Mouse (Mus musculus): Measurements from ENCODE around the gene Prrg2. TPM values are rescaled to one million over a fixed set of nuclear protein-coding genes. Genes with fewer than 3 reads are reported as not detected.

Prrg2 gene
- polyA plus RNA-seq, 1 experiment = 19.9 TPM

GRCm38 (mm10) chr7:45079856-45080255 is 17.4 kb upstream of the Prrg2 start:
- Histone ChIP-seq H3K27ac (ENCODE audit: insufficient read depth, low read length) (no peak overlapping the region), H3K4me3 (ENCODE audit: extremely low read depth, insufficient read depth, insufficient read length) (no peak overlapping the region), H3K4me1 (ENCODE audit: control insufficient read depth, insufficient read depth, insufficient read length) (peaks cover 12% of the 10 kb centered on the region; the same call in 1 of the 2 replicates), H3K36me3 (ENCODE audit: control insufficient read depth, insufficient read depth, low read length) (peaks cover 24% of the 10 kb centered on the region), H3K27me3 (ENCODE audit: control insufficient read depth, insufficient read depth, low read length) (no peaks in the 10 kb centered on the region)
- peak; percentile 66 to 88 for DNase-seq (ENCODE audit: low read depth in 1 of 2, low spot score in 2 of 2)
- TF ChIP-seq CTCF (IDR thresholded peaks at IDR 0.05; ENCODE audit: extremely low read depth, insufficient read depth, insufficient read length, insufficient replicate concordance) (peak; percentile 98), POLR2A (IDR thresholded peaks at IDR 0.05; ENCODE audit: low read depth, low read length) (no peak)
- WGBS = 2% methylated on average over 10 of the region's 10 CpGs

- no peaks in the 10 kb centered on the region for H3K27me3 ChIP-seq (ENCODE audit: control insufficient read depth, insufficient read depth, low read length)
- DNase-seq (ENCODE audit: low read depth in 1 of 2, low spot score in 2 of 2) = peak; percentile 48 to 77
- H3K4me3 ChIP-seq (ENCODE audit: extremely low read depth, insufficient read depth, insufficient read length) = no peak overlapping the region
- H3K27ac ChIP-seq (ENCODE audit: insufficient read depth, low read length) = no peak overlapping the region
- 46% methylated on average over 9 of the region's 9 CpGs for WGBS
- peak; percentile 80; the same call in 1 of the 2 replicates for TF ChIP-seq CTCF (IDR thresholded peaks at IDR 0.05; ENCODE audit: extremely low read depth, insufficient read depth, insufficient read length, insufficient replicate concordance)
- TF ChIP-seq POLR2A (IDR thresholded peaks at IDR 0.05; ENCODE audit: low read depth, low read length) = no peak
- peaks cover 27% of the 10 kb centered on the region for H3K36me3 ChIP-seq (ENCODE audit: control insufficient read depth, insufficient read depth, low read length)
- H3K4me1 ChIP-seq (ENCODE audit: control insufficient read depth, insufficient read depth, insufficient read length) = peaks cover 9% of the 10 kb centered on the region; the same call in 1 of the 2 replicates
Measured at GRCm38 (mm10) chr7:45078513-45078912, 16.0 kb upstream of the Prrg2 start.

DNA sequence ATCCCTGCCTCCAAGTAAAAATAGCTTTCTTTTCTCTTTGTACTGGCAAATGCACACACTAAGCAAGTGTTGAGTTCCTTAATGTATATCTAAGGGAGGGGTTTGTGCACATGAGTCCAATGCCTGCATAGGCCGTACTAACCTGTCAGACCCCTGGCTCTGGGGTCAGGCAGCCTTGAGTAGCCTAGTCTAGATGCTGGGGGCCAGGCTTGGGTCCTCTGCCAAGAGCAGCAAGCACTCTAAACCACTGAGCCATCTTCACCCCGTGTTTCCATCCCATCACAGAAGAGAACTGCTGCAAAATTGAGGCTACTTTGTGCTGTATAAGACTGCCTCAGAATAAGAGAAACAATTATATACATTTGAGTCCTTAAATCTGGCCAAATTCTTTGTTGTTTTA is 15.4 kb upstream of the Prrg2 start:
- Histone ChIP-seq H3K36me3 (ENCODE audit: control insufficient read depth, insufficient read depth, low read length) (peaks cover 27% of the 10 kb centered on the region), H3K4me3 (ENCODE audit: extremely low read depth, insufficient read depth, insufficient read length) (no peak overlapping the region), H3K27me3 (ENCODE audit: control insufficient read depth, insufficient read depth, low read length) (no peaks in the 10 kb centered on the region), H3K4me1 (ENCODE audit: control insufficient read depth, insufficient read depth, insufficient read length) (peaks cover 4% of the 10 kb centered on the region; the same call in 1 of the 2 replicates), H3K27ac (ENCODE audit: insufficient read depth, low read length) (no peak overlapping the region)
- 84% methylated on average over 2 of the region's 2 CpGs for WGBS
- TF ChIP-seq CTCF (IDR thresholded peaks at IDR 0.05; ENCODE audit: extremely low read depth, insufficient read depth, insufficient read length, insufficient replicate concordance) = no peak
- no peak for DNase-seq (ENCODE audit: low read depth in 1 of 2, low spot score in 2 of 2)

- H3K4me3 ChIP-seq (ENCODE audit: extremely low read depth, insufficient read depth, insufficient read length) = no peak overlapping the region
- no peak overlapping the region for H3K27ac ChIP-seq (ENCODE audit: insufficient read depth, low read length)
- 0 out of 2 replicates have a peak, but pooled peaks cover 2% of the 10 kb centered on the region for H3K4me1 ChIP-seq (ENCODE audit: control insufficient read depth, insufficient read depth, insufficient read length)
- peaks cover 27% of the 10 kb centered on the region for H3K36me3 ChIP-seq (ENCODE audit: control insufficient read depth, insufficient read depth, low read length)
- 93% methylated on average over 14 of the region's 14 CpGs for WGBS
- no peak for DNase-seq (ENCODE audit: low read depth in 1 of 2, low spot score in 2 of 2)
- TF ChIP-seq CTCF (IDR thresholded peaks at IDR 0.05; ENCODE audit: extremely low read depth, insufficient read depth, insufficient read length, insufficient replicate concordance) = no peak
- no peak for TF ChIP-seq POLR2A (IDR thresholded peaks at IDR 0.05; ENCODE audit: low read depth, low read length)
- H3K27me3 ChIP-seq (ENCODE audit: control insufficient read depth, insufficient read depth, low read length) = no peaks in the 10 kb centered on the region
Measured at GRCm38 (mm10) chr7:45077322-45077721, 14.8 kb upstream of the Prrg2 start.

DNA sequence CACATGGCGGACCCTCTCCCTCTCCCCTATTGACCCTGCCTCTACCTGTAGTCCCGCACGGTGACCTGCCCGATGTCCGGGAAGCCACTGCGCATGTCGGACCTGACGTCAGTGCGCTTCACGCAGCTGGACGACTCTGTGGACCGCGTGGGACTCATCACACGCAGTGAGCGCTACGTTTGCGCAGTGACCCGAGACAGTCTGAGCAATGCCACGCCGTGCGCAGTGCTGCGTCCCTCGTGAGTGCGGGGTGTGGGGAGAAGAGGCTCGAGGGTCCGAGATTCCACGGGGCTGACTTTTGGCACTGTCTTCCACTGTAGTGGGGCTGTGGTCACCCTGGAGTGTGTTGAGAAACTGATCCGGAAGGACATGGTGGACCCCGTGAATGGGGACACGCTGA is 14.0 kb upstream of the Prrg2 start:
- Histone ChIP-seq H3K36me3 (ENCODE audit: control insufficient read depth, insufficient read depth, low read length) (peaks cover 27% of the 10 kb centered on the region), H3K27me3 (ENCODE audit: control insufficient read depth, insufficient read depth, low read length) (no peaks in the 10 kb centered on the region), H3K4me3 (ENCODE audit: extremely low read depth, insufficient read depth, insufficient read length) (no peak overlapping the region), H3K27ac (ENCODE audit: insufficient read depth, low read length) (no peak overlapping the region), H3K4me1 (ENCODE audit: control insufficient read depth, insufficient read depth, insufficient read length) (0 out of 2 replicates have a peak, but pooled peaks cover 2% of the 10 kb centered on the region)
- no peak for TF ChIP-seq POLR2A (IDR thresholded peaks at IDR 0.05; ENCODE audit: low read depth, low read length)
- no peak for TF ChIP-seq CTCF (IDR thresholded peaks at IDR 0.05; ENCODE audit: extremely low read depth, insufficient read depth, insufficient read length, insufficient replicate concordance)
- DNase-seq (ENCODE audit: low read depth in 1 of 2, low spot score in 2 of 2) = no peak
- 93% methylated on average over 30 of the region's 30 CpGs for WGBS

- no peak overlapping the region for H3K4me3 ChIP-seq (ENCODE audit: extremely low read depth, insufficient read depth, insufficient read length)
- no peak for DNase-seq (ENCODE audit: low read depth in 1 of 2, low spot score in 2 of 2)
- H3K27me3 ChIP-seq (ENCODE audit: control insufficient read depth, insufficient read depth, low read length) = no peaks in the 10 kb centered on the region
- TF ChIP-seq POLR2A (IDR thresholded peaks at IDR 0.05; ENCODE audit: low read depth, low read length) (no peak), CTCF (IDR thresholded peaks at IDR 0.05; ENCODE audit: extremely low read depth, insufficient read depth, insufficient read length, insufficient replicate concordance) (no peak)
- H3K4me1 ChIP-seq (ENCODE audit: control insufficient read depth, insufficient read depth, insufficient read length) = no peaks in the 10 kb centered on the region
- H3K27ac ChIP-seq (ENCODE audit: insufficient read depth, low read length) = no peak overlapping the region
- WGBS = 86% methylated on average over 4 of the region's 4 CpGs
- H3K36me3 ChIP-seq (ENCODE audit: control insufficient read depth, insufficient read depth, low read length) = peaks cover 27% of the 10 kb centered on the region
Measured at GRCm38 (mm10) chr7:45075405-45075804, 12.9 kb upstream of the Prrg2 start.

GRCm38 (mm10) chr7:45073949-45074348 is 11.5 kb upstream of the Prrg2 start:
- H3K4me1 ChIP-seq (ENCODE audit: control insufficient read depth, insufficient read depth, insufficient read length) = no peaks in the 10 kb centered on the region
- no peaks in the 10 kb centered on the region for H3K27me3 ChIP-seq (ENCODE audit: control insufficient read depth, insufficient read depth, low read length)
- no peak overlapping the region for H3K4me3 ChIP-seq (ENCODE audit: extremely low read depth, insufficient read depth, insufficient read length)
- TF ChIP-seq POLR2A (IDR thresholded peaks at IDR 0.05; ENCODE audit: low read depth, low read length) = no peak
- no peak for TF ChIP-seq CTCF (IDR thresholded peaks at IDR 0.05; ENCODE audit: extremely low read depth, insufficient read depth, insufficient read length, insufficient replicate concordance)
- no peak overlapping the region for H3K27ac ChIP-seq (ENCODE audit: insufficient read depth, low read length)
- no peak for DNase-seq (ENCODE audit: low read depth in 1 of 2, low spot score in 2 of 2)
- H3K36me3 ChIP-seq (ENCODE audit: control insufficient read depth, insufficient read depth, low read length) = peaks cover 27% of the 10 kb centered on the region
- 87% methylated on average over 12 of the region's 12 CpGs for WGBS

All from spleen, adult 2 months (tissue).